Mouse (Mus musculus) liver, embryonic 14.5 days (tissue): Measurements from ENCODE around the gene Fgfr2. TPM values are rescaled to one million over a fixed set of nuclear protein-coding genes. Genes with fewer than 3 reads are reported as not detected.

Source experiments
- ATAC-seq: fragments of 200-750 bp; cut with Nextera tagmentation; 2 replicates; pipeline ENCODE4 v1.8.0; 2017; ENCODE audit warnings: moderate number of reproducible peaks, mild to moderate bottlenecking, moderate library complexity; ENCODE audit not compliant: insufficient read depth
- DNase-seq, 3 experiments: peaks; one replicate each; pipeline ENCODE4 v3.0.0-alpha.2; 2012 to 2013; ENCODE audit warnings: low read depth in 3 of 3, low spot score in 3 of 3
- H3K27ac ChIP-seq: fragments of 300-500 bp; sonication (generic); 2 replicates; pipeline ENCODE4 v1.5.1; 2014; ENCODE audit warnings: moderate library complexity, mild to moderate bottlenecking, control low read depth, inconsistent platforms
- H3K27me3 ChIP-seq: fragments of 300-500 bp; sonication (generic); 2 replicates; pipeline ENCODE4 v1.6.1; 2014; ENCODE audit warnings: mild to moderate bottlenecking, low read length, moderate library complexity; ENCODE audit not compliant: control insufficient read depth, insufficient read depth
- H3K36me3 ChIP-seq: fragments of 300-500 bp; sonication (generic); replicated peaks from 2 replicates; pipeline ENCODE4 v1.6.1; 2014; ENCODE audit warnings: low read depth; ENCODE audit not compliant: control insufficient read depth, insufficient read depth
- H3K4me1 ChIP-seq, 2 experiments: fragments of 200-500 bp in 1 of 2; fragments of 300-500 bp in 1 of 2; sonication (generic) in 1 of 2; replicated peaks; 2 replicates each; pipeline ENCODE4 v1.6.1; 2012 to 2014; ENCODE audit warnings: antibody characterized with exemption in 1 of 2, inconsistent platforms in 1 of 2, low read length in 1 of 2; ENCODE audit not compliant: control insufficient read depth in 2 of 2, insufficient read depth in 2 of 2
- H3K4me2 ChIP-seq: fragments of 300-500 bp; sonication (generic); 2 replicates; pipeline ENCODE4 v1.6.1; 2014; ENCODE audit warnings: low read depth, mild to moderate bottlenecking, control low read depth, moderate library complexity
- H3K4me3 ChIP-seq, 2 experiments: fragments of 200-500 bp in 1 of 2; fragments of 300-500 bp in 1 of 2; sonication (generic) in 1 of 2; 2 replicates each; pipeline ENCODE4 v1.5.1; 2012 to 2014; ENCODE audit warnings: low read depth in 2 of 2, low read length in 2 of 2, mild to moderate bottlenecking in 2 of 2, control low read depth in 1 of 2, inconsistent platforms in 1 of 2, moderate library complexity in 1 of 2; ENCODE audit not compliant: insufficient read depth in 1 of 2
- H3K9ac ChIP-seq: fragments of 300-500 bp; sonication (generic); replicated peaks from 2 replicates; pipeline ENCODE4 v1.6.1; 2014; ENCODE audit warnings: mild to moderate bottlenecking, control low read depth, moderate library complexity
- H3K9me3 ChIP-seq: fragments of 300-500 bp; sonication (generic); 2 replicates; pipeline ENCODE4 v1.6.1; 2016; ENCODE audit warnings: low read length, mixed read lengths; ENCODE audit not compliant: control insufficient read depth
- CTCF ChIP-seq: IDR thresholded peaks from 2 replicates; pipeline ENCODE4 v1.5.1; 2016; ENCODE audit warnings: antibody characterized with exemption, low read depth, control low read depth
- EP300 ChIP-seq: IDR thresholded peaks from 2 replicates; pipeline ENCODE4 v1.6.1; 2016; ENCODE audit warnings: antibody characterized with exemption, low read depth
- WGBS: fragments of 180-500 bp; shearing (Covaris S2); extraction: QIAGEN DNeasy Blood & Tissue Kit; methylation state at CpG from one replicate; pipeline ENCODE4 v1.1.7; 2014; ENCODE audit not compliant: insufficient replicate concordance; 5-methylcytosine and 5-hydroxymethylcytosine counted together
- polyA plus RNA-seq, 2 experiments: library from polyadenylated mRNA; depleted of rRNA in 1 of 2; stranded (reverse) in 1 of 2; unstranded in 1 of 2; fragments of >200 nt; fragmentation: Nextera tagmentation in 1 of 2; extraction: Ambion mirVana in 1 of 2; gene quantifications; 2 replicates each; pipeline versions ENCODE4 v1.2.1 to v1.2.3; 2012 to 2014

Gene Fgfr2
- polyA plus RNA-seq, 2 experiments: 7.9 to 8.8 TPM

DNA sequence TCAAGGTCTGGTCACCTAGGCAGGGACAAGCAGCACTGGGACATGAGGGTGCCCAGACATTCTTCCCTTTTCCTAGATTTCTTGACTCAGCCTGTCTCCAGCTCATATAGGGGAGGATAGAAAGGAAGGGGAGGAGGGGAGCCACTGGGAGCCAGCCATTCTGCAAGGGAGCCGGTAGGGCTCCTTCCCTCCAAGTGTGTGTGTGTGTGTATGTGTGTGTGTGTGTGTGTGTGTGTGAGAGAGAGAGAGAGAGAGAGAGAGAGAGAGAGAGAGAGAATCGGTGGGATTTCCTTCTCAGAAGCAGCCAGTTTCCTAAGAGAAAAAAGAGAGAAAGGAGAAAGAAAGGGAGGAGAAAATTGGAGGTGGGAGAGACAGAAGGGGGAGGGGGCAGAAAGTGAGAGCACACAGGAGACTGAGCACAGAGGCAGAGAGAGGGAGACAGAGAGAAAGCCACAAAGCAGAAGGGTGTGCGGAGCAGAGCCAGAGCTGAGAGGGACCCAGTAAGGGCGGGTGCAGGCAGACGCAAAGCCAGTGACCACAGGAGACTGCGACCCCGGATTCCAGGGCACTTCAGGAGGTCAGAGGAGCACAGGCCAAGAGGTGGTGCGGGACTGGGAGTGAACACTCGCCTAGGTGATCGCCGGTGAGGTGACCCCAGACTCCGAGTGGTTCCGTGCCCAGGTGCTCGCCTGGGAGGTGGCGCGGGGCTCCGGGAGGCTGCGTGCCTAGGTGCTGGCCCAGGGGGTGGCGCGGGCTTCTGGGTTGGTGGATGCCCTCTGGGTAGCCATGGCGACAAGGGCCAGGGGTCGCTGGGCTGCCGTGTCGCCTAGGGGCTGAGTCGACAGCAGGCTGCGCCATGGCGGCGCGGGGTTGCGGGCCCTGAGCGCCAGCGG lies 1156.9 kb downstream of the Fgfr2 start, which contains the start of gene Gpr26:
Gpr26 (plus strand) TSS at position 438 of the 893 bp plus-strand sequence.
- WGBS: 6% methylated on average over 26 of the region's 32 CpGs
- Histone ChIP-seq H3K27ac (no peak within 1 kb of the TSS), H3K9ac (no peak within 1 kb of the TSS), H3K4me3 (no peak within 1 kb of the TSS), H3K27me3 (peaks cover 13% of the 10 kb centered on the region), H3K4me1 (no peaks in the 10 kb centered on the region), H3K4me2 (no peak within 1 kb of the TSS), H3K36me3 (no peaks in the 10 kb centered on the region), H3K9me3 (no peaks in the 10 kb centered on the region)
- TF ChIP-seq CTCF: no peak
- no peak for TF ChIP-seq EP300
- ATAC-seq: no peak
- no peak for DNase-seq

DNA sequence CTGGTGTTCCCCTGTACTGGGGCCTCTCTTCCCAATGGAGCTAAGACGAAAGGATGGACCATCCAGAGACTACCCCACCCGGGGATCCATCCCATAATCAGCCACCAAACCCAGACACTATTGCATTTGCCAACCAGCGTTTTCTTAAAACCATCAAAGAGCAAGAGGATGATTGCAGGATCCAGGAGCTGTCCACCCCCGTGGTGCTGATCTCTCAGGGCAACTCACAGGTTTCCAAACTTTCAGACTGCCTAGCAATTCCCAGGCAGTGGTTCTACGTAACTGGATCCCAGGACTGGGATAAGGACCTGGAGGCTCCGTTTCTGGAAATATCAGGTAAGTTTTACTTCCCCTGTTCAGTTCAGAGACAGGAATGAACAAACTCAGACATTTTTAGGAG lies 1162.6 kb downstream of the Fgfr2 start:
- Histone ChIP-seq H3K27me3 (no peaks in the 10 kb centered on the region), H3K4me1 (no peaks in the 10 kb centered on the region), H3K9me3 (no peaks in the 10 kb centered on the region), H3K9ac (no peak overlapping the region), H3K36me3 (no peaks in the 10 kb centered on the region), H3K4me2 (no peak overlapping the region), H3K4me3 (no peak overlapping the region), H3K27ac (no peak overlapping the region)
- no peak for ATAC-seq
- WGBS: 12% methylated on average over 6 of the region's 6 CpGs
- no peak for DNase-seq
- TF ChIP-seq CTCF (no peak), EP300 (no peak)

DNA sequence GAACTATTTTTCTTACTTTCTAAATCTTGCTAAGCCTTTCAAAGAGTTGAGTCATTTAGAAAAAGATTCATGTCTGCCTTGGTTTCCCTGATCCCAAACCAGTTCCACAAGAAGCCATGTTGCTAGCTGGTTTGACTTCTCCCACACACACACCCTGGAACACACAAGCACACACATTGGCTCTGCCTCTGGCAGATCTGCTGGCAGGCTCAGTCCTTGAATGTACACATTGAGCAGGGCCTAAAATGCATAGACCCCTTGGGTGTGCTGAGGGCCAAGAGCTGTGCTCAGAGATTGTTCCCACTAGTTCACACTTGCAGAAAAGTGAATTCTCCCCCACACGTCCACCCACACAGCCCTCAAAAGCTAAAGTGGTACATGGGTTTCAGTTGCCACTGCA lies 1164.4 kb downstream of the Fgfr2 start:
- Histone ChIP-seq H3K27ac (no peak overlapping the region), H3K9me3 (no peaks in the 10 kb centered on the region), H3K4me2 (no peak overlapping the region), H3K4me1 (no peaks in the 10 kb centered on the region), H3K36me3 (no peaks in the 10 kb centered on the region), H3K9ac (no peak overlapping the region), H3K27me3 (no peaks in the 10 kb centered on the region), H3K4me3 (no peak overlapping the region)
- TF ChIP-seq EP300 (no peak), CTCF (no peak)
- DNase-seq (no peak), ATAC-seq (no peak)
- WGBS: 47% methylated on average over 1 of the region's 1 CpGs

DNA sequence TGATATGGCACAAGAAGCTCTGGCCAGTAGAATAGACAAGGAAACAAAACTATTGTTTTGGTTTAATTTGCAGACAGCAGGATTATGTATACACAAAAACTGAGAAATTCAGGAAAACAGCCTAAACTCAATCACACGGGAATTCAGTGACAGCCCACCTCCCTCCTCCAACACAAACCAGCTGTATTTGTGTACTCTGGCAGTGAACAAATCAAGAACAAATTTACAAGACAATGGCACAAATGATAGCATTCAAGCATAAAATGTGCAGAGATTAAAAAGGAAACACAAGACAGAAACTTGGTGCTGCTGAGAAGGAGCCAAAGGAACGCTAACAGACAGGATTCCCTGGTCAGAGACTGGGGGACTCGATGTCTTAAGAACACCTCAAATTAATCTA lies 1169.7 kb downstream of the Fgfr2 start:
- no peak for ATAC-seq
- H3K9me3 ChIP-seq: no peaks in the 10 kb centered on the region
- no peaks in the 10 kb centered on the region for H3K4me1 ChIP-seq
- TF ChIP-seq CTCF (no peak), EP300 (no peak)
- no peak for DNase-seq
- H3K4me3 ChIP-seq: no peak overlapping the region
- no peak overlapping the region for H3K27ac ChIP-seq
- no peaks in the 10 kb centered on the region for H3K36me3 ChIP-seq
- WGBS: 59% methylated on average over 3 of the region's 3 CpGs
- H3K9ac ChIP-seq: no peak overlapping the region
- H3K27me3 ChIP-seq: no peaks in the 10 kb centered on the region
- no peak overlapping the region for H3K4me2 ChIP-seq

DNA sequence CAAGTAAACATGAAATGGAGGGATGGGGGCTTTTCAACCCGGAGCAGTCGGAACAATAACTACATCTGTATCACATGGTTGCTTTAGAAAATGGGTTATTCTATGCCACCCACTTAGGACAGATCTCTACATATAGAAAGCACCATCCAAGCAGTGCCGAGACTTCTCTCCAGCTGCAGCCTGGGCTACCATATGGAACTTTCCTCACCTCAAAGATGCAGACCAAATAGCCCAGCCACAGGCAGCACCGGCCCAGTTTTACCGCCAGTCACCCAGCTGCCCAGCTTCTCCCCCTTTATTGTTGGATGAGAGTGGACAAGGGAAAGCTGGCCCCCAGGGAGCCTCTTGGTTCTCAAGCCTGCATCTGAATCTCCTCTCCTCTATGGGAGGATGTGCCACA lies 1172.0 kb downstream of the Fgfr2 start:
- ATAC-seq: no peak
- no peaks in the 10 kb centered on the region for H3K27me3 ChIP-seq
- no peaks in the 10 kb centered on the region for H3K4me1 ChIP-seq

More for the DNA sequence above, 1172.0 kb downstream of the Fgfr2 start:
- no peak for TF ChIP-seq EP300
- TF ChIP-seq CTCF: no peak
- H3K36me3 ChIP-seq: no peaks in the 10 kb centered on the region
- no peak overlapping the region for H3K27ac ChIP-seq
- no peak overlapping the region for H3K9ac ChIP-seq
- no peak overlapping the region for H3K4me2 ChIP-seq
- no peaks in the 10 kb centered on the region for H3K9me3 ChIP-seq
- WGBS: 66% methylated on average over 5 of the region's 5 CpGs
- no peak overlapping the region for H3K4me3 ChIP-seq
- no peak for DNase-seq
